Mouse (Mus musculus): ENCODE data around the gene Taf3. TPM values are rescaled to one million over a fixed set of nuclear protein-coding genes. Genes with fewer than 3 reads are reported as not detected.

Gene Taf3
- total RNA-seq, 2 experiments from 2014 or later = 3.5 to 9.6 TPM

GRCm38 (mm10) chr2:9880271-9880670, 168.1 kb downstream of the Taf3 start:
- ATAC-seq (replicated peaks; ENCODE audit: low FRiP score, poor library complexity, severe bottlenecking) = no peak

- ATAC-seq (replicated peaks; ENCODE audit: low FRiP score, poor library complexity, severe bottlenecking) = peak; percentile 82
Observed at GRCm38 (mm10) chr2:9879493-9879892, 168.9 kb downstream of the Taf3 start.

GRCm38 (mm10) chr2:9879092-9879491, 169.3 kb downstream of the Taf3 start:
- no peak for ATAC-seq (replicated peaks; ENCODE audit: low FRiP score, poor library complexity, severe bottlenecking)

GRCm38 (mm10) chr2:9878564-9879081, 169.8 kb downstream of the Taf3 start:
- ATAC-seq (replicated peaks; ENCODE audit: low FRiP score, poor library complexity, severe bottlenecking) = no peak

- no peak for ATAC-seq (replicated peaks; ENCODE audit: low FRiP score, poor library complexity, severe bottlenecking)
Observed at GRCm38 (mm10) chr2:9877966-9878563, 170.3 kb downstream of the Taf3 start.

- no peak for ATAC-seq (replicated peaks; ENCODE audit: low FRiP score, poor library complexity, severe bottlenecking)
Observed at GRCm38 (mm10) chr2:9877326-9877690, 171.1 kb downstream of the Taf3 start.

- no peak for ATAC-seq (replicated peaks; ENCODE audit: low FRiP score, poor library complexity, severe bottlenecking)
Observed at GRCm38 (mm10) chr2:9876621-9877325, 171.6 kb downstream of the Taf3 start.

GRCm38 (mm10) chr2:9875676-9876357, 172.6 kb downstream of the Taf3 start:
- ATAC-seq (replicated peaks; ENCODE audit: low FRiP score, poor library complexity, severe bottlenecking) = no peak

GRCm38 (mm10) chr2:9875220-9875619, 173.2 kb downstream of the Taf3 start:
- ATAC-seq (replicated peaks; ENCODE audit: low FRiP score, poor library complexity, severe bottlenecking) = no peak

- no peak for ATAC-seq (replicated peaks; ENCODE audit: low FRiP score, poor library complexity, severe bottlenecking)
Observed at GRCm38 (mm10) chr2:9874467-9875219, 173.8 kb downstream of the Taf3 start.

GRCm38 (mm10) chr2:9873757-9874156, 174.6 kb downstream of the Taf3 start:
- ATAC-seq (replicated peaks; ENCODE audit: low FRiP score, poor library complexity, severe bottlenecking) = no peak

- no peak for ATAC-seq (replicated peaks; ENCODE audit: low FRiP score, poor library complexity, severe bottlenecking)
Observed at GRCm38 (mm10) chr2:9872682-9873081, 175.7 kb downstream of the Taf3 start.

GRCm38 (mm10) chr2:9871798-9872197, 176.6 kb downstream of the Taf3 start:
- no peak for ATAC-seq (replicated peaks; ENCODE audit: low FRiP score, poor library complexity, severe bottlenecking)

GRCm38 (mm10) chr2:9871141-9871716, 177.2 kb downstream of the Taf3 start:
- ATAC-seq (replicated peaks; ENCODE audit: low FRiP score, poor library complexity, severe bottlenecking) = no peak

- no peak for ATAC-seq (replicated peaks; ENCODE audit: low FRiP score, poor library complexity, severe bottlenecking)
Observed at GRCm38 (mm10) chr2:9867092-9867825, 181.1 kb downstream of the Taf3 start.
